Mouse (Mus musculus): ENCODE data around the gene Strip1. TPM values are rescaled to one million over a fixed set of nuclear protein-coding genes. Genes with fewer than 3 reads are reported as not detected.

The Strip1 gene
- total RNA-seq, 2 experiments from 2014 or later: 79.0 to 85.0 TPM

- DNase-seq (ENCODE audit: extremely low spot score in 1 of 2, low spot score in 2 of 2): peak in 1 of 2 experiments; percentile 45
- intact Hi-C loops (cut with DNase I): no loop called here
These were observed 592 bp downstream of the Strip1 start, which contains the start of gene Gm10961 for GRCm38 (mm10) chr3:107630682-107631522. TSS of gene Gm10961 (plus strand) at chr3:107631322.

- intact Hi-C loops (cut with DNase I): no loop called here
These were observed 2.1 kb downstream of the Strip1 start for GRCm38 (mm10) chr3:107629411-107629810.

GRCm38 (mm10) chr3:107628551-107628950 lies 2.9 kb downstream of the Strip1 start:
- DNase-seq (ENCODE audit: extremely low spot score in 1 of 2, low spot score in 2 of 2): no peak
- intact Hi-C loops (cut with DNase I): no loop called here

More at GRCm38 (mm10) chr3:107629411-107629810, 2.1 kb downstream of the Strip1 start:
- DNase-seq (ENCODE audit: extremely low spot score in 1 of 2, low spot score in 2 of 2): no peak

- DNase-seq (ENCODE audit: extremely low spot score in 1 of 2, low spot score in 2 of 2): no peak
- intact Hi-C loops (cut with DNase I): no loop called here
These were observed 3.9 kb downstream of the Strip1 start for GRCm38 (mm10) chr3:107627641-107628040.

GRCm38 (mm10) chr3:107626751-107627150 lies 4.7 kb downstream of the Strip1 start:
- intact Hi-C loops (cut with DNase I): no loop called here
- DNase-seq (ENCODE audit: extremely low spot score in 1 of 2, low spot score in 2 of 2): no peak

- intact Hi-C loops (cut with DNase I): no loop called here
- DNase-seq (ENCODE audit: extremely low spot score in 1 of 2, low spot score in 2 of 2): no peak
These were observed 6.0 kb downstream of the Strip1 start for GRCm38 (mm10) chr3:107625536-107625935.

GRCm38 (mm10) chr3:107624424-107624823 lies 7.1 kb downstream of the Strip1 start:
- no peak for DNase-seq (ENCODE audit: extremely low spot score in 1 of 2, low spot score in 2 of 2)
- intact Hi-C loops (cut with DNase I): loop anchor here (5.0 kb wide), 1 partner anchor 38 kb away; no protein-coding TSS in a partner anchor

GRCm38 (mm10) chr3:107622537-107622936 lies 9.0 kb downstream of the Strip1 start:
- no peak for DNase-seq (ENCODE audit: extremely low spot score in 1 of 2, low spot score in 2 of 2)
- intact Hi-C loops (cut with DNase I): loop anchor here (5.0 kb wide), 1 partner anchor 40 kb away; no protein-coding TSS in a partner anchor

GRCm38 (mm10) chr3:107621286-107622075 lies 10.0 kb downstream of the Strip1 start:
- no peak for DNase-seq (ENCODE audit: extremely low spot score in 1 of 2, low spot score in 2 of 2)
- intact Hi-C loops (cut with DNase I): loop anchor here (5.0 kb wide), 1 partner anchor 41 kb away; no protein-coding TSS in a partner anchor

GRCm38 (mm10) chr3:107619911-107620310 lies 11.6 kb downstream of the Strip1 start:
- intact Hi-C loops (cut with DNase I): loop anchor here (5.0 kb wide), 1 partner anchor 42 kb away; no protein-coding TSS in a partner anchor
- DNase-seq (ENCODE audit: extremely low spot score in 1 of 2, low spot score in 2 of 2): no peak

- DNase-seq (ENCODE audit: extremely low spot score in 1 of 2, low spot score in 2 of 2): no peak
- intact Hi-C loops (cut with DNase I): no loop called here
These were observed 13.7 kb downstream of the Strip1 start for GRCm38 (mm10) chr3:107617800-107618199.

GRCm38 (mm10) chr3:107612902-107613525 lies 18.5 kb downstream of the Strip1 start:
- intact Hi-C loops (cut with DNase I): no loop called here
- DNase-seq (ENCODE audit: extremely low spot score in 1 of 2, low spot score in 2 of 2): peak in 1 of 2 experiments; percentile 76

- intact Hi-C loops (cut with DNase I): no loop called here
- no peak for DNase-seq (ENCODE audit: extremely low spot score in 1 of 2, low spot score in 2 of 2)
These were observed 20.1 kb downstream of the Strip1 start for GRCm38 (mm10) chr3:107611394-107611793.

- intact Hi-C loops (cut with DNase I): loop anchor here (10.0 kb wide), 1 partner anchor 255 kb away; no protein-coding TSS in a partner anchor
- no peak for DNase-seq (ENCODE audit: extremely low spot score in 1 of 2, low spot score in 2 of 2)
These were observed 22.1 kb downstream of the Strip1 start for GRCm38 (mm10) chr3:107609376-107609775.

- intact Hi-C loops (cut with DNase I): loop anchor here (10.0 kb wide), 1 partner anchor 254 kb away; no protein-coding TSS in a partner anchor
These were observed 22.7 kb downstream of the Strip1 start for GRCm38 (mm10) chr3:107608808-107609207.

GRCm38 (mm10) chr3:107607221-107607620 lies 24.3 kb downstream of the Strip1 start:
- DNase-seq (ENCODE audit: extremely low spot score in 1 of 2, low spot score in 2 of 2): no peak
- intact Hi-C loops (cut with DNase I): loop anchor here (10.0 kb wide), 1 partner anchor 252 kb away; no protein-coding TSS in a partner anchor

More at GRCm38 (mm10) chr3:107608808-107609207, 22.7 kb downstream of the Strip1 start:
- no peak for DNase-seq (ENCODE audit: extremely low spot score in 1 of 2, low spot score in 2 of 2)

- intact Hi-C loops (cut with DNase I): loop anchor here (10.0 kb wide), 1 partner anchor 251 kb away; no protein-coding TSS in a partner anchor
- DNase-seq (ENCODE audit: extremely low spot score in 1 of 2, low spot score in 2 of 2): peak in 1 of 2 experiments; percentile 70
These were observed 26.2 kb downstream of the Strip1 start for GRCm38 (mm10) chr3:107605304-107605703.

- DNase-seq (ENCODE audit: extremely low spot score in 1 of 2, low spot score in 2 of 2): no peak
- intact Hi-C loops (cut with DNase I): loop anchor here (10.0 kb wide), 1 partner anchor 245 kb away; no protein-coding TSS in a partner anchor
These were observed 31.4 kb downstream of the Strip1 start for GRCm38 (mm10) chr3:107600127-107600526.
